Mouse (Mus musculus): ENCODE results near the gene Tmem262.

Tmem262 gene

GRCm38 (mm10) chr19:6058966-6059365, 20.9 kb upstream of the Tmem262 start:
- no peak for ATAC-seq (ENCODE audit: insufficient number of reproducible peaks, low FRiP score, low TSS enrichment)

DNA sequence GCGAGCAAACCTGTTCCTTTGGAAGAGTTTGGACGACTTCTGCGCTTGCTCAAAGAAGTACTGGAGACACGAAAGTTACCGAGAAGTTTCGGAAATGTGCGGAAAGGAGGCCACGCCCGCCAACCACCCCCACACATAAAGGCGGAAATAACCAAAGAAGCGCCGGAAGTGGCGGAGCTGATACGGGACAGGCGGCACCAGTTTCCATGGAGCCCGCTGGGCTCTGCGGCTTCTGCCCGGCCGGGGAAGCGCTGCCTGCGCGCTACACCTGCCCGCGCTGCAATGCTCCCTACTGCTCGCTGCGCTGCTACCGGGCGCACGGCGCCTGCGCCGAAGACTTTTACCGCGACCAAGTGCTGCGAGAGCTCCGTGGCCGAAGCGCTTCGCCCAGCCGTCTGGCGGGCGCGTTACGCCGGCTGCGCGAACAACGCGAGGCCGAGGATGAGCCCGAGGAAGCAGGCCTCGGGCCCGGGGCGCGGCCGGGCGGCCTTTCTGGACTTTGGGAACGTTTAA, 18.8 kb upstream of the Tmem262 start, which contains the start of gene Znhit2:
Znhit2 (plus strand) TSS at position 172 of the 513 bp plus-strand sequence.
- ATAC-seq (ENCODE audit: insufficient number of reproducible peaks, low FRiP score, low TSS enrichment) = peak; percentile 57; the same call in 1 of the 2 replicates

GRCm38 (mm10) chr19:6061641-6062302, 18.1 kb upstream of the Tmem262 start:
- no peak for ATAC-seq (ENCODE audit: insufficient number of reproducible peaks, low FRiP score, low TSS enrichment)

DNA sequence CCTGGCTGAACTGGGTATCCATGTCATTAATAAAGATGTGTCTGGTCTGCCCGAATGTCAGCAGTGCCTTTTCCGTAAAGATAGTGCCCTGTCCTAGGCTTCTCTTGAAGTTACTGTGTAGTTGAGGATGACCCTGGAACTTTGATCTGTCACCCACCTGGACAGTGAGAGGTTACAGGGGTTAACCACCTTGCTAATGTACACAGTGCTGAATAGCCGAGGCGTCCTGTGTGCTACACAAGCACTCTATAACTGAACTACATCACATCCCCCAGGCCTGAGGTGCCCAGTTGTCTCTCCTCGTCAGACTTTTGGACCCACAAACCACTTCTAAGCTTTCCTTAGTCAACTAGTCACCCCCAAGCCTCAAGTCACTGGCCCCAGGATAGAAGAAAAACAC, 17.4 kb upstream of the Tmem262 start:
- no peak for ATAC-seq (ENCODE audit: insufficient number of reproducible peaks, low FRiP score, low TSS enrichment)

DNA sequence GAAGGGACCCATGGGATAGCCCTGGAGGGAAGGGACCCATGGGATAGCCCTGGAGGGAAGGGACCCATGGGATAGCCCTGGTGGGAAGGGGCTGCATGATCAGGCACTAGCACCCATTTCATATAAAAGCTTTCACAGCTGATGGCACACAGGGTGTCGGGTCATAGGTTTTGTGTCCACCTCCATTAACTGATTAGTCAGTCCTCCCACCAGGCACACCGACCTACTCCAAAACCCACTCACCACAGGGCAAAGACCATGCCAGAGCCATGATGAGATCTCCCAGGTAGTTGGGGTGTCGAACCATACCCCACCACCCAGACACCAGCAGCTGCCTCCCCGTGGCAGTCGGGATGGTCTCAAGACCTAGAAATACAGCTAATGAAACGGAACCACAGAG, 16.8 kb upstream of the Tmem262 start:
- no peak for ATAC-seq (ENCODE audit: insufficient number of reproducible peaks, low FRiP score, low TSS enrichment)

DNA sequence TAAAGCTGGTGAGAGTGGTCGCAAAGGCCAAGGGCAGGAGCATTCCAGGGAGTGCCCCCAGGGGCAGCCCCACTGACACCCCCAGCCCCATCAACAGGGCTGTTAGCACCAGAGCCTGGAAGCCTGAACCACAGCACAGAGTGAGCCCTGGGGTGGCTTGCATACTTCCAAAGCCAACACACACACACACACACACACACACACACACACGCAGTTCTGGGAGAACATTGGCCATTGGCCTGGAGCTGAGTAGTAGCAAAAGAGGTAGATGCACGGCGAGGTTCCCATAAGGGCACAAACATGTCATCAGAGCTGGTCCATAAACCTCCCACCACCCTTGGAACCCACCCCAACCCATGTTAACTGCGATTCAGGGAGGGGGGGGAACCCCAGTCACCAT, 13.3 kb upstream of the Tmem262 start:
- no peak for ATAC-seq (ENCODE audit: insufficient number of reproducible peaks, low FRiP score, low TSS enrichment)

GRCm38 (mm10) chr19:6067011-6067723, 12.7 kb upstream of the Tmem262 start:
- peak; percentile 63 for ATAC-seq (ENCODE audit: insufficient number of reproducible peaks, low FRiP score, low TSS enrichment)

DNA sequence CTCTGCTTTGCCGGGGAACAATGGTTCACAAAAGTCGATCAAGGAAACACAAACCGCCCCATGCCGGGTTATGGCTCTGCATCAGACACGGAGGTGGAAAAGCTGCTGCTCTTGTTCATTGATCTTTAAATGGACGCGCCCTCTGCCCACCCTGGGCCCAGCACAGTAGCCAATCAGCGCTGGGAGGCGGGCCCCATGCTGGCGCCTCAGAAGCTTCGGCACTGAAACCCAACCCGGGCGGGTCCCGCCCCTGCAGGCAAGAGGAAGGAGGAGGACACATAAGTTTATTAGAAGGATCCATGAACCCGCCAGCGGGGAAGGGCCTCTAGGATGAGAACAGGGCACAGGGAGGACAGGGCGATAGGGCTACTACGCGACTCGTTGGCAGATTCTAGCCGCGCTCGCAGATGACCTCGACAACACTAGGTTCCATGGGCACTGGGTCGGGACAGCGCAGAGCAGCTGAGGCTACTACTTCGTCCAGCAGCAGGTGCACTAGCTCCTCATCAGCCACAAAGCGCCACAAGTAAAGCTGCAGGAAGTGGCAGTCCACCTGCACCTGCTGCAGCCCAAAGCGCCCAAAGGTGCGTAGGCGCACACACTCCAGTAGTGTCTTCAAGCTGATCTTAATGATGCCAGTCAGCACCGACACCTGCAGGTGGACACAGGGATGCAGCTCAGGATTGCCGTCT, 12.0 kb upstream of the Tmem262 start, which contains the start of gene Tm7sf2:
Tm7sf2 (minus strand) TSS at position 650 of the 692 bp plus-strand sequence.
- peak; percentile 69; the same call in 1 of the 2 replicates for ATAC-seq (ENCODE audit: insufficient number of reproducible peaks, low FRiP score, low TSS enrichment)

DNA sequence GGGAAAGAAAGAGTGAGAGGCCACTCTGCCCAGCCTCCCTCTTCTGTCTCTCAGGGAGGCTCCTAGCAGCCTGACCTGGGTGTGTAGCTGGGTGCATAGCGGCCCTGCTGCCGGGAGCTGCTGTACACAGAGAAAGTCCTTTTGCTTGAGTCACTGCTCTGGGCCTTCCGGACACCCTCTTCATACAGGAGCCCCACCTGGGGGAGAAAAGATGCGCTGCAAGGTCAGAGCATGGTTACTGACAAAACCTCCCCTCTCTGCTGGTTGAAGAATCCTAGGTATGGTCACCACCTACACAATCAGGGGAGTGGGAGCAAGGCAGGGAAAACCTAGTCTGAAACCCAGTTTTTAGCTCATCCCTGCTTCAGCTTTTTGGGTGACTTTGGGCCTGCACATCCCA, 10.9 kb upstream of the Tmem262 start:
- no peak for ATAC-seq (ENCODE audit: insufficient number of reproducible peaks, low FRiP score, low TSS enrichment)

DNA sequence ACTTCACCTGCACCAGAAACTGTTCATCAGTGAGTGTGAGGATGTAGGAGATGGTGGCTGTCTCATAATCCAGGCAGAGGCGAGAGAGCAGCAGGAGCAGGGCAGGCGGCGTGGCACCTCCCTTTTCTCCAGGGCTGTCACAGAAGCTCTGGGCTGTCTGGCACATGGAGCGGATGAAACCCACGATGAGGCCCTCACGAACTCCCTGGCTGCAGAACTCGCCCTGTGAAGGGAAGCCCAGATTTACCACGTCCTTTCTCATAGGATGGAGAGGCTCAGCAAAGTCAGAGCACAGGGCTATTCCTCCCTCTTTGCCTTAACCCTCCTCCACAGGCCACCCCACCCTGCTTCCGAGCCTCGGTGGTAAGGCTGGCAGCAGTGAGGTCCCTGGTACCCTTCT, 10.0 kb upstream of the Tmem262 start:
- ATAC-seq (ENCODE audit: insufficient number of reproducible peaks, low FRiP score, low TSS enrichment) = no peak

GRCm38 (mm10) chr19:6070571-6071250, 9.1 kb upstream of the Tmem262 start:
- ATAC-seq (ENCODE audit: insufficient number of reproducible peaks, low FRiP score, low TSS enrichment) = no peak

GRCm38 (mm10) chr19:6071261-6071660, 8.6 kb upstream of the Tmem262 start:
- no peak for ATAC-seq (ENCODE audit: insufficient number of reproducible peaks, low FRiP score, low TSS enrichment)

DNA sequence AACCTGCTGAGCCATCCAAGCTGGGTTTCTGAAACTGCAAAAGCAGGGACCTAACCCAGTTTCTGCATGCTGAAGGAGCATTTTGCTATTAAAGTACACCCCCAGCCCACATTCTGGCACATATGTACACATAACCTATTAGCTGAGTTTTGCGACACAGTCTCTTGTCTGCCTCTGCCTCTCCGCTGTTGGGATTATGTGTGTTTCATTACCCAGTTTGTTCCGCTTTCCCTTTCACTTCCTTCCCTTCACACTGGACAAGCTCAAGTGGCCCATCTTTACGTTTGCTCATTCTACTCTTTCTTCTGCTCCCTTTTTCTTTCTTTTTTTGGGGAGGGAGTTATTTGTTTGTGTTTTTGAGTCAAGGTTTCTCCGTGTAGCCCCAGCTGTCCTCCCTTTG, 5.9 kb upstream of the Tmem262 start:
- ATAC-seq (ENCODE audit: insufficient number of reproducible peaks, low FRiP score, low TSS enrichment) = no peak

GRCm38 (mm10) chr19:6076564-6077393, 3.1 kb upstream of the Tmem262 start, which contains the start of gene Vps51:
Gene Vps51, minus strand, starts transcription at chr19:6077231.
- ATAC-seq (ENCODE audit: insufficient number of reproducible peaks, low FRiP score, low TSS enrichment) = peak; percentile 79; the same call in 1 of the 2 replicates

DNA sequence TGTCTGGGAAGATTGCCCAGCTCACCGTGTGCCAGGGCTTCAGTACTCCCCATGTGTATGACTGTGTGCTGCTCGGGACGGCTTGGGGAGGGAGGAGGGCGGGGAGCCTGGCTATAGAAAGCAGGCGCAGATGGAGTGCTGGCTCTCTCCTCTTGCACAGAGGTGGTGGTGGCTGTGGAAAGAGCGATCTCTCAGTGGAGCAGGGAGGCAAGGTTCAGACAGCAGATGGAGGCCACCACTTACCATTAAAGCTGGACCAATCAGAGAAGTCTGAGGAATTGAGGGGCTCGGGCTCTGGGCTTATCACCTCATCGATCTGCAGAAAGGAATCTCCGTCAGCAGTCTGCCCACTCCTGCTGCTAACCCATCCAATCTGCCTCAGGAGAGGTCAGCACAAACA, 2.3 kb downstream of the Tmem262 start, which contains the start of gene Gm28374:
Gm28374 (minus strand) TSS at position 101 of the 400 bp plus-strand sequence.
- ATAC-seq (ENCODE audit: insufficient number of reproducible peaks, low FRiP score, low TSS enrichment) = no peak

- peak; percentile 76; the same call in 1 of the 2 replicates for ATAC-seq (ENCODE audit: insufficient number of reproducible peaks, low FRiP score, low TSS enrichment)
Observed at GRCm38 (mm10) chr19:6084478-6085248, 4.8 kb downstream of the Tmem262 start, which contains the start of the genes Zfpl1 and Cdca5. Gene Zfpl1, minus strand, starts transcription at chr19:6084956. Gene Cdca5, plus strand, starts transcription at chr19:6084983.

- no peak for ATAC-seq (ENCODE audit: insufficient number of reproducible peaks, low FRiP score, low TSS enrichment)
Observed at GRCm38 (mm10) chr19:6085417-6085879, 5.6 kb downstream of the Tmem262 start.

DNA sequence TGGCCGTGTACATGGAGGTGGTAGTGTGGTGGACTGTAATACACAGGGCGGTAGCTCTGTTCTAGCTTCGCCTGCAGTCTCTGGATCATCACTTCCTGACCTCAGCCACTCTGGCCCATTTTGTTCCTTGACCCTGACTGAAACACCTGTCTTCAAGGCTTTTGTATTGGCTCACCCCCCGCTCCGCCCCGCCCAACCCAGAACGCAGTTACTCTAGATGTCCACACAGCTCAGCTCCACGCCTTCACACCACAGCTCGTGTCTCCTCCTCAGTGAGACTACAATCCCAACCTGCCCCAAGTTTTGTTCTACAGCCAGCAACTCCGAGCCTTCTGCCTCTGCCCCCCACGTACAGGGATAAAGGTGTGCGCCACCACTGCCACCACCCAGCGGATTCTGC, 9.0 kb downstream of the Tmem262 start:
- no peak for ATAC-seq (ENCODE audit: insufficient number of reproducible peaks, low FRiP score, low TSS enrichment)
